Mouse (Mus musculus) G1E (cell line): ENCODE results near the gene Cct8. TPM values are rescaled to one million over a fixed set of nuclear protein-coding genes. Genes with fewer than 3 reads are reported as not detected.
"Not testable (repeated sequence)": the region's sequence is repeated elsewhere in the genome, so short reads cannot be mapped to it uniquely, and the experiment has no call there.

Source experiments
- ATAC-seq: 2 replicates; pipeline ENCODE4 v1.8.0; 2016; ENCODE audit warnings: mild to moderate bottlenecking; ENCODE audit not compliant: insufficient number of reproducible peaks, poor library complexity, low FRiP score, severe bottlenecking; ENCODE audit errors: extremely low read depth
- DNase-seq: peaks from one replicate; pipeline ENCODE4 v3.0.0; 2012; ENCODE audit warnings: low spot score
- H3K27me3 ChIP-seq: 2 replicates; pipeline ENCODE4 v1.6.1; 2012; ENCODE audit warnings: mild to moderate bottlenecking, low read length, inconsistent platforms; ENCODE audit not compliant: insufficient read depth
- H3K36me3 ChIP-seq: replicated peaks from 2 replicates; pipeline ENCODE3; 2012; ENCODE audit warnings: mild to moderate bottlenecking, inconsistent platforms
- H3K4me1 ChIP-seq: 2 replicates; pipeline ENCODE4 v1.6.1; 2012; ENCODE audit warnings: low read depth, low read length, inconsistent platforms, mixed read lengths; ENCODE audit not compliant: insufficient read depth
- H3K4me3 ChIP-seq: 2 replicates; pipeline ENCODE4 v1.5.1; 2012; ENCODE audit warnings: low read depth, mild to moderate bottlenecking, inconsistent platforms, low read length, moderate library complexity, mixed read lengths
- H3K9me3 ChIP-seq: replicated peaks from 2 replicates; pipeline ENCODE4 v1.6.1; 2012; ENCODE audit warnings: inconsistent platforms
- CTCF ChIP-seq: IDR thresholded peaks from 2 replicates; pipeline ENCODE4 v1.5.1; 2012; ENCODE audit warnings: low read depth, low read length, inconsistent platforms, mixed read lengths
- GATA1 ChIP-seq: IDR thresholded peaks from 2 replicates; pipeline ENCODE4 v1.6.1; 2012; ENCODE audit warnings: borderline replicate concordance, low read length, inconsistent platforms, mixed read lengths
- GATA2 ChIP-seq: IDR thresholded peaks from 2 replicates; pipeline ENCODE4 v1.6.1; 2012; ENCODE audit warnings: low read depth, low read length, inconsistent platforms, borderline replicate concordance
- POLR2AphosphoS5 ChIP-seq: IDR thresholded peaks from 2 replicates; pipeline ENCODE4 v1.6.1; 2012; ENCODE audit warnings: low read depth, low read length, inconsistent platforms; ENCODE audit not compliant: insufficient replicate concordance
- TAL1 ChIP-seq: conservative IDR thresholded peaks from 2 replicates; pipeline ENCODE4 v1.6.1; 2012; ENCODE audit warnings: low read depth, low read length, inconsistent platforms, mixed read lengths
- polyA plus RNA-seq: library from polyadenylated mRNA; stranded (reverse); fragments of >175 nt; gene quantifications from 2 replicates; pipeline ENCODE4 v1.2.3, GENCODE M21; 2012
- total RNA-seq, 2 experiments: library from RNA; stranded (forward) in 1 of 2; stranded (reverse) in 1 of 2; fragments of 200-1000 nt in 1 of 2; fragments of >200 nt in 1 of 2; fragmentation: Nextera tagmentation in 1 of 2; gene quantifications; 2 replicates each; pipeline ENCODE4 v1.2.3; 2014 to 2017

The Cct8 gene
- total and polyA plus RNA-seq, 3 experiments, result 127 to 806 (median 275) TPM

- ATAC-seq (peak; percentile 82), DNase-seq (peak; percentile 10)
- Histone ChIP-seq H3K27me3 (no peaks in the 10 kb centered on the region), H3K4me1 (peaks cover 26% of the 10 kb centered on the region), H3K4me3 (no peak overlapping the region), H3K36me3 (peaks cover 5% of the 10 kb centered on the region), H3K9me3 (no peaks in the 10 kb centered on the region)
- TF ChIP-seq TAL1, result no peak; the same call in 1 of the 2 replicates
- no peak for TF ChIP-seq CTCF
- no peak for TF ChIP-seq POLR2AphosphoS5
- TF ChIP-seq GATA1, result no peak
- no peak for TF ChIP-seq GATA2
These were observed 5.8 kb upstream of the Cct8 start for GRCm38 (mm10) chr16:87501304-87502078.

GRCm38 (mm10) chr16:87499556-87499955, 3.9 kb upstream of the Cct8 start:
- no peak overlapping the region for H3K4me3 ChIP-seq
- ATAC-seq (no peak), DNase-seq (no peak)
- no peak for TF ChIP-seq POLR2AphosphoS5
- no peak for TF ChIP-seq TAL1
- TF ChIP-seq GATA1, result no peak
- no peak for TF ChIP-seq CTCF
- no peak for TF ChIP-seq GATA2
- peaks cover 26% of the 10 kb centered on the region for H3K4me1 ChIP-seq
- H3K9me3 ChIP-seq, result no peaks in the 10 kb centered on the region
- H3K36me3 ChIP-seq, result peaks cover 5% of the 10 kb centered on the region
- H3K27me3 ChIP-seq, result no peaks in the 10 kb centered on the region

GRCm38 (mm10) chr16:87497171-87497570, 1.5 kb upstream of the Cct8 start:
- TF ChIP-seq CTCF, result no peak
- TF ChIP-seq GATA1, result no peak
- no peak for TF ChIP-seq POLR2AphosphoS5
- TF ChIP-seq GATA2, result no peak
- TF ChIP-seq TAL1, result no peak
- Histone ChIP-seq H3K4me3 (no peak overlapping the region; the same call in 1 of the 2 replicates), H3K27me3 (no peaks in the 10 kb centered on the region), H3K4me1 (peaks cover 39% of the 10 kb centered on the region), H3K9me3 (no peaks in the 10 kb centered on the region), H3K36me3 (peaks cover 21% of the 10 kb centered on the region)
- no peak for DNase-seq
- ATAC-seq, result no peak

GRCm38 (mm10) chr16:87496728-87497127, 1.1 kb upstream of the Cct8 start:
- no peaks in the 10 kb centered on the region for H3K9me3 ChIP-seq
- H3K4me3 ChIP-seq, result peak overlapping the region; percentile 99; the same call in 1 of the 2 replicates
- no peak for DNase-seq

GRCm38 (mm10) chr16:87494955-87495655, 568 bp downstream of the Cct8 start:
- peak; percentile 9 for DNase-seq
- Histone ChIP-seq H3K27me3 (no peaks in the 10 kb centered on the region), H3K9me3 (no peaks in the 10 kb centered on the region), H3K4me3 (peak overlapping the region; percentile 99), H3K4me1 (peaks cover 27% of the 10 kb centered on the region), H3K36me3 (peaks cover 41% of the 10 kb centered on the region)
- TF ChIP-seq POLR2AphosphoS5, result no peak
- ATAC-seq, result no peak

More at GRCm38 (mm10) chr16:87496728-87497127, 1.1 kb upstream of the Cct8 start:
- ATAC-seq, result no peak
- TF ChIP-seq GATA1, result no peak
- TF ChIP-seq CTCF, result no peak
- Histone ChIP-seq H3K27me3 (no peaks in the 10 kb centered on the region), H3K4me1 (peaks cover 38% of the 10 kb centered on the region), H3K36me3 (peaks cover 25% of the 10 kb centered on the region)

- H3K4me3 ChIP-seq, H3K9me3 ChIP-seq, ATAC-seq, H3K27me3 ChIP-seq, DNase-seq: not testable (repeated sequence)
- peaks cover 65% of the 10 kb centered on the region for H3K36me3 ChIP-seq
- peaks cover 22% of the 10 kb centered on the region for H3K4me1 ChIP-seq
These were observed 3.4 kb downstream of the Cct8 start for GRCm38 (mm10) chr16:87492191-87492792.
